8 mouse cellular contexts compared by ENCODE assay signal in the genomic region with DNA sequence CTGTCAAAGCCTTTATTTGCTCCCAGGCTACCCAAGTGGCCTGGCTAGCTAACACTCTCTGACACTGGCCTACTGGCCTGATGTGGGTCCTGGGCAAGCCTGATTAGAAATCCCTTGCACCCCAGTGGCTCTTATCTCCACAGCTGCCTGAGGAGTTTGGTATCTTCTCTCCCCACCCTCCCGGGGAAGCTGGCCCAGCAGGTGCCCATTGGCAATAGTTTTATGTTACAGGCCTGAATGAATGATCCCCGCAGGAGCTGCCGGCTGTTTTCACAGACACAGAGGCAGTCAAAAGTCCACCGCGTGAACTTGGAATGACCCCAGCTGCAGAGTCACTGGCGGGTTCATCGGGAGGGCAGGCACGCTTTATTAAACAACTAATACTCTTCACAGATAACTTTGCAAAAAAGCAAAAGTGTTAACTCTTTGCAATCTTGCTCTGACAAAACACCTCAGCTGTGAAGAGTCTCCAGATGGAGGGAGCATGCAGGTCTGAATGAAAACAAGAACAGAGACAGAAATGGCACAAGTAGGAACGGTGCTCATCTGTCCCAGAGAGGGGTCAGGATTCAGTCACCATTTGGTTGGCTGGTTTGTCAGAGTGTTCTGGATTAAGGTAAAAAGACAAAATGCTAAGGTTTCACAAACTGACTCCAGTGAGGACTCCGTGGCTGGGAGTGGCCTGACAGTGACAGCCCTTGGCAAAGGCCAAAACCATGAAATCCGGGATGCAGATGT.
A peak's percentile ranks its signal among the peaks of the same experiment; 100 is the strongest.
DNase-seq lines count a peak whose midpoint lies in the region; ATAC-seq and TF ChIP-seq lines count a peak whose summit lies in the region.

No protein-coding gene starts in this region.

- TF ChIP-seq POLR2A in brain, embryonic 14.5 days (IDR thresholded peaks at IDR 0.05; ENCODE audit: borderline replicate concordance, extremely low read depth, insufficient read depth, insufficient read length, poor library complexity, severe bottlenecking) = no peak

- no peak overlapping the region for H3K4me3 ChIP-seq in heart, embryonic 13.5 days

- peak overlapping the region; percentile 78 for H3K27ac ChIP-seq in heart, embryonic 13.5 days (replicated peaks)

- H3K4me2 ChIP-seq in heart, embryonic 13.5 days = peak overlapping the region; percentile 38

- H3K9ac ChIP-seq in heart, embryonic 13.5 days = 0 out of 2 replicates have a peak overlapping the region, but pooled peaks have one; percentile 45

- 12% methylated on average over 11 of the region's 11 CpGs for WGBS in heart, embryonic 13.5 days

- peaks cover 71% of the 10 kb centered on the region for H3K4me1 ChIP-seq in heart, embryonic 13.5 days

- H3K9me3 ChIP-seq in heart, embryonic 13.5 days = no peaks in the 10 kb centered on the region

- DNase-seq in adrenal gland, postnatal 10 days = peak; percentile 52
- no peak for DNase-seq in adrenal gland, adult 8-10 months
- peak; percentile 34 for DNase-seq in brain, embryonic 14.5 days (ENCODE audit: low read depth)
- DNase-seq in kidney, postnatal 14 days = peak; percentile 84
- DNase-seq in retina, postnatal 1 day = peak; percentile 57
- no peak for DNase-seq in cerebellum, postnatal 36 days
- no peak for DNase-seq in thymus, postnatal 25 days

- TF ChIP-seq CTCF in brain, embryonic 14.5 days (IDR thresholded peaks at IDR 0.05; ENCODE audit: borderline replicate concordance, extremely low read depth, insufficient read depth, insufficient read length) = no peak

- peaks cover 29% of the 10 kb centered on the region for H3K36me3 ChIP-seq in heart, embryonic 13.5 days

- no peaks in the 10 kb centered on the region for H3K27me3 ChIP-seq in heart, embryonic 13.5 days (replicated peaks)

- ATAC-seq in heart, embryonic 13.5 days (ENCODE audit: extremely low read depth, insufficient number of reproducible peaks, low FRiP score, low TSS enrichment) = no peak

Comparison
In these comparisons a context has a peak if more than half of its experiments do, and no peak if none do; other contexts are left out.
1. DNase-seq: peak in adrenal gland, postnatal 10 days (single experiment), brain, embryonic 14.5 days (single experiment), kidney, postnatal 14 days (single experiment) and retina, postnatal 1 day (single experiment); none in adrenal gland, adult 8-10 months (single experiment), cerebellum, postnatal 36 days (0 of 2) and thymus, postnatal 25 days (single experiment).